Mouse (Mus musculus) Patski (cell line): ENCODE data around the gene Taf11. TPM values are rescaled to one million over a fixed set of nuclear protein-coding genes. Genes with fewer than 3 reads are reported as not detected.

Experiments
- ATAC-seq: fragments of 100-300 bp; one replicate; pipeline ENCODE4 v1.8.0; 2021
- CTCF ChIA-PET: fragments of 350-600 bp; sonication (Branson Sonifier 250); formaldehyde crosslinking; loops from one replicate; lab custom pipeline; 2022; ENCODE audit warnings: inconsistent platforms; lab: Charles Lee
- POLR2A ChIA-PET: fragments of 350-600 bp; sonication (Branson Sonifier 250); formaldehyde crosslinking; loops from one replicate; lab custom pipeline; 2022; ENCODE audit warnings: antibody characterized with exemption, inconsistent platforms; lab: Charles Lee
- DNase-seq: peaks from one replicate; pipeline ENCODE4 v3.0.0-alpha.2; 2011; ENCODE audit warnings: low read depth, low spot score
- H3K27me3 ChIP-seq: fragments of 371-371 bp; one replicate; pipeline ENCODE4 v1.5.1; 2021
- CTCF ChIP-seq: fragments of 100-300 bp; IDR thresholded peaks from one replicate; pipeline ENCODE4 v1.5.1; 2021
- in situ Hi-C: fragments of 300-500 bp; cut with MboI; formaldehyde crosslinking; loops from 3 replicates; pipeline ENCODE4 v1.11.1; 2018; ENCODE audit warnings: low pct_unique_long_range_greater_than_20kb, mixed read lengths
- polyA plus RNA-seq: library from polyadenylated mRNA; unstranded; gene quantifications from one replicate; pipeline ENCODE4 v1.2.3, GENCODE M21; 2021

Gene Taf11
- polyA plus RNA-seq, 1 experiment from 2014 or later, result 48.0 TPM

GRCm38 (mm10) chr17:27940352-27940751, 30.7 kb upstream of the Taf11 start:
- DNase-seq, result no peak
- ChIA-PET POLR2A (no interaction called here), CTCF (no interaction called here)
- no peak for ATAC-seq
- H3K27me3 ChIP-seq, result no peaks in the 10 kb centered on the region
- in situ Hi-C loops, result no loop called here
- TF ChIP-seq CTCF, result no peak

- H3K27me3 ChIP-seq, result no peaks in the 10 kb centered on the region
- ChIA-PET POLR2A (no interaction called here), CTCF (interaction anchor here (1.0 to 2.1 kb wide), 2 partner anchors 10 to 17 kb away, joined by 3 to 6 read pairs; no protein-coding TSS in a partner anchor)
- no peak for ATAC-seq
- in situ Hi-C loops, result no loop called here
- no peak for TF ChIP-seq CTCF
- no peak for DNase-seq
These were observed 29.4 kb upstream of the Taf11 start for GRCm38 (mm10) chr17:27939028-27939427.

GRCm38 (mm10) chr17:27938121-27938754, 28.6 kb upstream of the Taf11 start:
- ATAC-seq, result no peak
- H3K27me3 ChIP-seq, result no peaks in the 10 kb centered on the region
- ChIA-PET CTCF (interaction anchor here (1.0 to 2.1 kb wide), 2 partner anchors 11 to 16 kb away, joined by 3 to 6 read pairs; no protein-coding TSS in a partner anchor), POLR2A (no interaction called here)
- DNase-seq, result no peak
- in situ Hi-C loops, result no loop called here
- TF ChIP-seq CTCF, result no peak

GRCm38 (mm10) chr17:27937054-27937615, 27.5 kb upstream of the Taf11 start:
- no peak for ATAC-seq

GRCm38 (mm10) chr17:27935091-27935490, 25.4 kb upstream of the Taf11 start:
- in situ Hi-C loops, result no loop called here

More at GRCm38 (mm10) chr17:27937054-27937615, 27.5 kb upstream of the Taf11 start:
- CTCF ChIA-PET, result interaction anchor here (2.1 to 2.2 kb wide), 2 partner anchors 11 to 15 kb away, joined by 4 to 6 read pairs; no protein-coding TSS in a partner anchor
- no peaks in the 10 kb centered on the region for H3K27me3 ChIP-seq
- in situ Hi-C loops, result no loop called here
- DNase-seq, result no peak
- POLR2A ChIA-PET, result no interaction called here
- no peak for TF ChIP-seq CTCF

GRCm38 (mm10) chr17:27934136-27934910, 24.7 kb upstream of the Taf11 start:
- DNase-seq, result no peak
- in situ Hi-C loops, result no loop called here
- no peak for TF ChIP-seq CTCF
- H3K27me3 ChIP-seq, result no peaks in the 10 kb centered on the region
- POLR2A ChIA-PET, result interaction anchor here (0.9 kb wide), 1 partner anchor 12 kb away, joined by 3 read pairs; no protein-coding TSS in a partner anchor
- ATAC-seq, result no peak
- CTCF ChIA-PET, result no interaction called here

More at GRCm38 (mm10) chr17:27935091-27935490, 25.4 kb upstream of the Taf11 start:
- ATAC-seq (no peak), DNase-seq (no peak)
- no peak for TF ChIP-seq CTCF
- POLR2A ChIA-PET, result interaction anchor here (0.9 kb wide), 1 partner anchor 11 kb away, joined by 3 read pairs; no protein-coding TSS in a partner anchor
- H3K27me3 ChIP-seq, result no peaks in the 10 kb centered on the region
- CTCF ChIA-PET, result no interaction called here

- no peak for ATAC-seq
- no peak for TF ChIP-seq CTCF
- no peaks in the 10 kb centered on the region for H3K27me3 ChIP-seq
- ChIA-PET CTCF (no interaction called here), POLR2A (no interaction called here)
- in situ Hi-C loops, result no loop called here
- no peak for DNase-seq
These were observed 22.2 kb upstream of the Taf11 start for GRCm38 (mm10) chr17:27931826-27932225.

- no peak for ATAC-seq
- POLR2A ChIA-PET, result no interaction called here
- CTCF ChIA-PET, result no interaction called here
- no peaks in the 10 kb centered on the region for H3K27me3 ChIP-seq
- in situ Hi-C loops, result no loop called here
- no peak for DNase-seq
- TF ChIP-seq CTCF, result no peak
These were observed 20.6 kb upstream of the Taf11 start for GRCm38 (mm10) chr17:27930291-27930690.

- in situ Hi-C loops, result no loop called here
- CTCF ChIA-PET, result no interaction called here
- no peak for ATAC-seq
- TF ChIP-seq CTCF, result no peak
- no peak for DNase-seq
- POLR2A ChIA-PET, result no interaction called here
- H3K27me3 ChIP-seq, result no peaks in the 10 kb centered on the region
These were observed 15.9 kb upstream of the Taf11 start for GRCm38 (mm10) chr17:27925504-27925903.

GRCm38 (mm10) chr17:27925054-27925453, 15.4 kb upstream of the Taf11 start:
- no peak for ATAC-seq
- CTCF ChIA-PET, result interaction anchor here (1.8 kb wide), 1 partner anchor 58 kb away, joined by 5 read pairs; no protein-coding TSS in a partner anchor
- in situ Hi-C loops, result no loop called here
- H3K27me3 ChIP-seq, result no peaks in the 10 kb centered on the region
- no peak for TF ChIP-seq CTCF
- no peak for DNase-seq
- POLR2A ChIA-PET, result no interaction called here
